ENCODE assay signal across 18 mouse cellular contexts in genomic region chr5:72501763-72502162, GRCm38 (mm10). TPM values are rescaled to one million over a fixed set of nuclear protein-coding genes. Genes with fewer than 3 reads are reported as not detected.
"Had no signal": no experiment of that assay in that cellular context is flagged by ENCODE, and none has a peak within 500 bp of the region (broad histone marks: within the 10 kb centered on the region; RNA-seq: fewer than 3 reads in every experiment).

No protein-coding gene starts in this region.

- H3K9ac ChIP-seq: liver, embryonic 15.5 days; neural tube, embryonic 12.5 days; stomach, embryonic 15.5 days had no signal

- ATAC-seq: lung, postnatal 0 days had no signal

- H3K4me2 ChIP-seq: liver, embryonic 11.5 days; liver, embryonic 15.5 days; neural tube, embryonic 12.5 days; stomach, embryonic 15.5 days had no signal

- H3K27ac ChIP-seq: left cerebral cortex, adult 2 months; limb, embryonic 10.5 days; liver, embryonic 15.5 days; midbrain, embryonic 10.5 days; neural tube, embryonic 12.5 days; stomach, embryonic 15.5 days had no signal

- DNase-seq: kidney, adult 9 months; kidney, postnatal 14 days; lung, adult 2 months; lung, postnatal 36 days; midbrain, embryonic 14.5 days; right cerebral cortex, postnatal 14 days; thymus, postnatal 14 days had no signal

- H3K4me3 ChIP-seq: left cerebral cortex, adult 2 months; limb, embryonic 10.5 days; liver, embryonic 15.5 days; midbrain, embryonic 10.5 days; myocyte; neural tube, embryonic 12.5 days; stomach, embryonic 15.5 days had no signal

- H3K9me3 ChIP-seq: limb, embryonic 10.5 days; liver, embryonic 15.5 days; midbrain, embryonic 10.5 days; neural tube, embryonic 12.5 days; stomach, embryonic 15.5 days had no signal

- H3K36me3 ChIP-seq: limb, embryonic 10.5 days; liver, embryonic 15.5 days; midbrain, embryonic 10.5 days; neural tube, embryonic 12.5 days; stomach, embryonic 15.5 days had no signal

RNA-seq across cellular contexts. Expression of gene Corin, which starts 2.5 kb away (rescaled TPM):
- total RNA-seq: layer of hippocampus, postnatal 25 days; megakaryocyte progenitor cell, adult 5-6 weeks had no signal
- polyA plus RNA-seq: myocyte had no signal
